Mouse (Mus musculus): Measurements from ENCODE around the gene Hvcn1.

Gene Hvcn1

GRCm38 (mm10) chr5:122206475-122206874 is at the start of gene Hvcn1:
Hvcn1 (plus strand) TSS chr5:122206804.
- in situ Hi-C loops (cut with MboI; ENCODE audit: unreplicated experiment in 2 of 2): loop anchor here in 1 of 2 experiments (25.0 kb wide), 1 partner anchor 1131 kb away; the partner anchor contains the start of gene Bcl7a

GRCm38 (mm10) chr5:122157827-122158381 is 48.7 kb upstream of the Hvcn1 start, which contains the start of gene Ppp1cc:
Ppp1cc (plus strand) TSS chr5:122158278.
- in situ Hi-C loops (cut with MboI; ENCODE audit: unreplicated experiment in 2 of 2): no loop called here

GRCm38 (mm10) chr5:122158557-122159515 is 47.8 kb upstream of the Hvcn1 start:
- in situ Hi-C loops (cut with MboI; ENCODE audit: unreplicated experiment in 2 of 2): no loop called here

- in situ Hi-C loops (cut with MboI; ENCODE audit: unreplicated experiment in 2 of 2): no loop called here
Observed at GRCm38 (mm10) chr5:122163194-122163593, 43.4 kb upstream of the Hvcn1 start.

GRCm38 (mm10) chr5:122164011-122164410 is 42.6 kb upstream of the Hvcn1 start:
- in situ Hi-C loops (cut with MboI; ENCODE audit: unreplicated experiment in 2 of 2): no loop called here

GRCm38 (mm10) chr5:122165233-122165915 is 41.2 kb upstream of the Hvcn1 start:
- in situ Hi-C loops (cut with MboI; ENCODE audit: unreplicated experiment in 2 of 2): loop anchor here in 1 of 2 experiments (5.0 kb wide), 1 partner anchor 33 kb away; no protein-coding TSS in a partner anchor

GRCm38 (mm10) chr5:122166636-122167161 is 39.9 kb upstream of the Hvcn1 start:
- in situ Hi-C loops (cut with MboI; ENCODE audit: unreplicated experiment in 2 of 2): loop anchor here in 1 of 2 experiments (5.0 kb wide), 1 partner anchor 34 kb away; no protein-coding TSS in a partner anchor

GRCm38 (mm10) chr5:122168344-122169069 is 38.1 kb upstream of the Hvcn1 start:
- in situ Hi-C loops (cut with MboI; ENCODE audit: unreplicated experiment in 2 of 2): loop anchor here in 1 of 2 experiments (5.0 kb wide), 1 partner anchor 36 kb away; no protein-coding TSS in a partner anchor

GRCm38 (mm10) chr5:122171058-122171457 is 35.5 kb upstream of the Hvcn1 start:
- in situ Hi-C loops (cut with MboI; ENCODE audit: unreplicated experiment in 2 of 2): no loop called here

- in situ Hi-C loops (cut with MboI; ENCODE audit: unreplicated experiment in 2 of 2): no loop called here
Observed at GRCm38 (mm10) chr5:122175402-122175801, 31.2 kb upstream of the Hvcn1 start.

- in situ Hi-C loops (cut with MboI; ENCODE audit: unreplicated experiment in 2 of 2): no loop called here
Observed at GRCm38 (mm10) chr5:122175961-122176360, 30.6 kb upstream of the Hvcn1 start.

GRCm38 (mm10) chr5:122176398-122176797 is 30.2 kb upstream of the Hvcn1 start:
- in situ Hi-C loops (cut with MboI; ENCODE audit: unreplicated experiment in 2 of 2): no loop called here

- in situ Hi-C loops (cut with MboI; ENCODE audit: unreplicated experiment in 2 of 2): loop anchor here in 1 of 2 experiments (5.0 kb wide), 1 partner anchor 47 kb away; no protein-coding TSS in a partner anchor
Observed at GRCm38 (mm10) chr5:122179665-122180064, 26.9 kb upstream of the Hvcn1 start.

GRCm38 (mm10) chr5:122184283-122184806 is 22.3 kb upstream of the Hvcn1 start:
- in situ Hi-C loops (cut with MboI; ENCODE audit: unreplicated experiment in 2 of 2): loop anchor here in 1 of 2 experiments (5.0 kb wide), 1 partner anchor 52 kb away; no protein-coding TSS in a partner anchor

- in situ Hi-C loops (cut with MboI; ENCODE audit: unreplicated experiment in 2 of 2): loop anchor here (5.0 kb wide), 3 partner anchors 37 to 77 kb away; partner anchors contain the start of gene Tctn1 (in 1 of the 2)
Observed at GRCm38 (mm10) chr5:122184858-122185257, 21.7 kb upstream of the Hvcn1 start.

GRCm38 (mm10) chr5:122189115-122189514 is 17.5 kb upstream of the Hvcn1 start:
- in situ Hi-C loops (cut with MboI; ENCODE audit: unreplicated experiment in 2 of 2): loop anchor here (5.0 kb wide), 2 partner anchors 33 to 73 kb away; partner anchors contain the start of gene Tctn1 (in 1 of the 2)

GRCm38 (mm10) chr5:122190465-122190864 is 16.1 kb upstream of the Hvcn1 start:
- in situ Hi-C loops (cut with MboI; ENCODE audit: unreplicated experiment in 2 of 2): no loop called here

- in situ Hi-C loops (cut with MboI; ENCODE audit: unreplicated experiment in 2 of 2): no loop called here
Observed at GRCm38 (mm10) chr5:122191269-122192063, 15.1 kb upstream of the Hvcn1 start.
